Mouse (Mus musculus) frontal cortex, postnatal 25 days (tissue): ENCODE results near the gene Sufu.

Source experiments
- DNase-seq, 2 experiments: peaks; one replicate each; pipeline ENCODE4 v3.0.0; 2022; ENCODE audit warnings: low spot score in 2 of 2

Sufu gene

DNA sequence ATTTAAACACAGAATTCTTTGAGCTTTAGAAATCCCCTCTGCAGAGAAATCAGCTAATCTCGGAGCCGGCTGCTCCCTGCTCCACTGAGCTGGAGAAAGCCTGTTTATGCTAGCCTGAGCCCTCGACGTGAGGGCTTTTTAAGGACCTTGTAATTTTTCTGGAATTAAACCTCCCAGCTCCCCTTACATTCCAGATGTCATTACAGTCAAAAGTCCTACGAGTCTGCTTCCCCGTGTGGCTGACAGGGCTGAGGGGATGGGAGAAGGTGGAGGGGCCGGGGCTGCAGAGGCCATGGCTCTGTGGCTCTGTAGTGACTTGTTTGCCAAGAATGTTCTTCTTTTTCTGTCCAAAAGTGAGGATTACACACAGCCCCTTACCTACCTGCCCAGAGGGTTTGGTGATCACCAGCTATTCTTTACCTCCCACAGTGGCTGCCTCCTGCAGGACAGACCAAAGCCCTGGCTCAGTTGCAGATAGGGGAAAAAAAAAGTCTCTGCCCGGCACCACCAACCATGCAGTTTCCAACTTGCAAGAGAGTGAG, 133.8 kb downstream of the Sufu start:
- no peak for DNase-seq

DNA sequence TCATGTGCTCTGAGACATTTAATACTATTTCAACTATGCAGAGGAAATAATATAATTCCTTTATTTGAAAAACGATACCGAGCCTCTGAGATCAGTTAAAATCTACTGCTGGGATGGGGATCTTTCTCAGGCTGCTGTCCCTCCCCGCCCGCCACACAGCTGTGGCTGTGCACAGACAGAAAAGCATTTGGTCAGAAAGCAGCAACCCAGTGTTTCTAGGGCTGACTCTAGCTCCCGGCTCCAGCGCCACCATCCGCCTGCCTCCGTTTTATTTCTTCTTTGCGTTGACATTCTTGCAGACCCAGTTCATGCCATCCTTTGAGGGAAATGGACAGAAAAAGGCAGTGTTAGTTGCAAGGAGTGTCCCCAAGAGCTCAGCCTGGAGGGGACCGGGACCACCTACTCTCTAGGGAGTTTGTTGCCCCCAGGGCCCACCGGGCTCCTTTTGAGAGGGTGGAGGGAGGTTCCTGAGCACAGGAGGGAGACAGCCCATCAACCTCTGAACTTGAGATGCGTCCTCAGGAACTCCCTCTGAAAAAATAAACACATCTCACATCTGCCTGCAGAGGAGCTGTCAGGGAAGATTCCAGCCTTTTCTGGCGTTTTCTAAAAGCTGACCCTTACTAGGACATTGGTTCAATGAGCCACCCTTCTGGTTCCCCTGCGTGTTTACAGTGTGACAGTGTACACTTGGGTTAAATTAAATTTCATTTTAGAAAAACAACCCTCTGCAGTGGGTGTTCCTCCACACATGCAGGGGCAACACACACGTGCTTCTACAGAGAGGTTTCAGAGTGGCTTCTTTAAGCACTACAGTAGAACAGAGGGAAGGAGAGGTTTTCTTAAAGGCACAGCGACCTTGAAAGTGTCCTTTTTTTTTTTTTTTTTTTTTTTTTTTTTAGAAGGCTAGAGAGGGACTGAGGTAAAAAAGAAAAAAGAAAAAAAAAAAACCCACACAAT, 134.7 kb downstream of the Sufu start:
- no peak for DNase-seq

DNA sequence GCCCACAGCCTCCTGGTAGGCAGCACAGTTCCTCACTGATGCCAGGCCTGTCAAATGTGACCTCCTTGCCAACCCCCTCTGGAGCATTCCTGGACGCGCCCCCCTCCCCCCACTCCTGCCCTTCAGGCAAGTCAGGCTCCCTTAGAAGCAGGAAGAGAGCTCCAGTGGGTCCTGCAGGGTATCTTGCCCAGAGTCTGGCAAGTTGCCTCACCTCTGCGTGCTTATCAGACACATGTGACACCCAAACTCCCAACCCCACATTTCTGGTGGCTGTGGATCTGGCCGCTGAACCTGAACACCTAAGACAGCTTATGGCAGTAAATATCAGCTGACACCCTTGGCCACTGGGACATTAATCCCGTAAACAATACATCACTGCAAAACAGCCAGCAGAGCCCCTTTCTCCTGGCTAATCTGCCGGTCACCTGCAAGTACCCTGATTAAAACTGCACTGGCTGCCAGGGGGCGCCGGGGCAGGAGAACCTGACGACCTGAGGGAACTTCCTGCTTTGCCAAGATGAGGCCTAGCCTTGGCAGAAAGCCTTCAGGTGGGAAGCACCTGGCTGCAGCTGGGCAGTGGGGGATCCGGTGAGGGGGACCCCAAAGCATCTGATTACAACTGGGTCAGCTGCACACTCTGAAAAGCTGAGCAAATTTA, 135.5 kb downstream of the Sufu start:
- DNase-seq, result no peak

DNA sequence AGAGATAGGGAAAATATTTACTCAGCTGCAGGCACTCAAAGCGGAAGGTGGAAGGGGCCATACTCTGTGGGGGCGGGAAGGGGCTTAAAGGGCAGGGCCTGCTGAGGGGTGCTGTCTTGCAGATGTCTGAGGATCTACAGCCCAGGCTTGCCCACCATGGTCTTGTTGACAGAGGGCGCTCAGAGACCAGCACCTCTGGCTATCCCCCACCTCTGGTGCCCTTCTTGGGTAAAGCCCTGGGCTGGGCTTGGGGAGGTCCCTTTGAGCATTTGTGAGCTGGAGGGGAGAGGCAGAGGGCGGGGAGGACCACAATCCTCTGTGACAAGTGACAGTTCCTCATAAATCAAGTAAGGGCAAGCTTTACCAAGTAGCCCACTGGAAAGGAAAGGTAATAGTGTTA, 136.4 kb downstream of the Sufu start:
- no peak for DNase-seq

DNA sequence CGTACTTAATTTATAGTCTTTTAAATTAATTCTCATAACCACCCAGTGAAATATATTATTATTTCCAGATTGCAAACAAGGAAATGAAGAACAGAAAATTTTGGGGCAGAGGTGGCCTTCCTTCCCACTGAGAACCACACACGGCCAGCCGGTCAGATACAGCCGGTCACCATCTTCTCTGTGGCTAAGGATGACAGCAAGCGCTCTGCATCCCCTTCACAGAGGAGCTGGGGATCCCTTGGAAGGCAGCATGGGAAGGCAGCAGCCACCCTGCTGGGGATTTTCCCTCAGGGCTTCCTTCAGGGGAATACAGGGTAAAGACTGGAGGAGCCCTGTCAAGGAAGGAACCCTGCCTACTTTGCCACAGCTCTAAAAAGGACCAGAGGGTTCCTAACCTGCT, 136.8 kb downstream of the Sufu start:
- no peak for DNase-seq

DNA sequence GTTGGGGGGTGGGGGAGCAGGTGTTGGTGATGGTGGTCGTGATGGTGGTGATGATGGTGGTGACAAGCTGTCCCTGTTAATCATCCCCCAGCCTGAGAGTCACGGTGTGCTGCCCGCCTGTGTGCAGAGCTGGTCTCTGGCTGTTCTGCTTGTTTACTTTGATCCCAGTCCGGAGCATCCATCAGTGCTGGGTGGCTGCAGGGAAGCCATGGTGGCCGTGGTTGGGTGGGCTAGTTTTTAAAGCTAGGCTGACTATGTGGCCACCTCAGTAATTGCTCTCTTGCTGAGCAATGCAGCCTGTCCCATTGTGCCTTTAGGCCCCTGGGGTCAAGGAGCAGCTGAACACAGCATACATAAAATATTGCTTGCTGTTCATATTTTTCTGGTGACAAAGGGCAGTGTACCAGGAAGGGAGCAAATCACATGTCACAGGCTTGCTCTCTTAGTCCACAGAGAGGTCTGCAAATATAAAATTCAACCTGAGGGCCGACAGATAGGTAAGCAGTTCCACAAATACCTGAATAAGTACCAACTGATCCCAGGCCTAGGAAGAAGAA, 137.9 kb downstream of the Sufu start:
- no peak for DNase-seq

DNA sequence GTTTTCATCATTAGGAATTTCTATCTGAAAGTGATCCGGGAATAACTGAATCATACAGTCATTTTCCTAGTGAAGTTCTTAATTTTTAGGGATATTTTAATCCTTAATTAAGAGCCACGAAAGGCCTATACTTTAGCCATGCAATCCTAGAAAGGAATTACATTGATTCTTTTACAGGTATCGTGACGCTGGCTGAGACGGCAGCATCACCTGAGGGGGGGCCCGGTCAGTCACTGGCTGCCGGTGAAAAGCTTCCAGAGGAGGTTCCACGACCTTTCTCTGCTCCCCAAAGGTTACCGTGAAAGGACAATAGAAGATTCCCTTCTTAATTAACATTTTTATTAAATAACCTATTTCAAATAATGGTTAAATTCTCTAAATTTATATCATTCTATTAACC, 140.7 kb downstream of the Sufu start:
- no peak for DNase-seq

DNA sequence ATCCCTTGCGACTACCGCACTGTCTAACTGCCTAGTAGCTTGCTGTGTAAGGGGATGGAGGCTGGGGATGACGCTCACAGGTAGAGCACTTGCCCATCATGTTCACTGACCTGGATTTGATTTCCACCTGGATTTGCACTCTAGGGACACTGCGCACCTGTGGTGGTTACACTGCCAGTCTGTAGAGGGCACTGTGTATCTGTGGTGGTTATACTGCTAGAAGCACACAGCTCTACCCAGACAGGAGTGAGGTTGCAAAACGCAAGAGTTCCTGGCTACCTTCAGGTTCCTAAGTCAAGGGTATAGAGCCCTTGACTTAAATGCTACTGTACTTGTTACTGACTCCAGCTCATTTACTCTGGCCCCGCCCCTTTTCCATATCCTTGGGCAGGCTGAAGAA, 141.5 kb downstream of the Sufu start:
- DNase-seq, result no peak
